Mouse (Mus musculus) CD4-positive, CD25-positive, alpha-beta regulatory T cell, adult 2 months (primary cell): Measurements from ENCODE around the gene Rasgrp2.

Experiments used
- DNase-seq: peaks from one replicate; pipeline ENCODE4 v3.0.0-alpha.2; 2012; ENCODE audit warnings: low read depth, low spot score

Rasgrp2 gene

DNA sequence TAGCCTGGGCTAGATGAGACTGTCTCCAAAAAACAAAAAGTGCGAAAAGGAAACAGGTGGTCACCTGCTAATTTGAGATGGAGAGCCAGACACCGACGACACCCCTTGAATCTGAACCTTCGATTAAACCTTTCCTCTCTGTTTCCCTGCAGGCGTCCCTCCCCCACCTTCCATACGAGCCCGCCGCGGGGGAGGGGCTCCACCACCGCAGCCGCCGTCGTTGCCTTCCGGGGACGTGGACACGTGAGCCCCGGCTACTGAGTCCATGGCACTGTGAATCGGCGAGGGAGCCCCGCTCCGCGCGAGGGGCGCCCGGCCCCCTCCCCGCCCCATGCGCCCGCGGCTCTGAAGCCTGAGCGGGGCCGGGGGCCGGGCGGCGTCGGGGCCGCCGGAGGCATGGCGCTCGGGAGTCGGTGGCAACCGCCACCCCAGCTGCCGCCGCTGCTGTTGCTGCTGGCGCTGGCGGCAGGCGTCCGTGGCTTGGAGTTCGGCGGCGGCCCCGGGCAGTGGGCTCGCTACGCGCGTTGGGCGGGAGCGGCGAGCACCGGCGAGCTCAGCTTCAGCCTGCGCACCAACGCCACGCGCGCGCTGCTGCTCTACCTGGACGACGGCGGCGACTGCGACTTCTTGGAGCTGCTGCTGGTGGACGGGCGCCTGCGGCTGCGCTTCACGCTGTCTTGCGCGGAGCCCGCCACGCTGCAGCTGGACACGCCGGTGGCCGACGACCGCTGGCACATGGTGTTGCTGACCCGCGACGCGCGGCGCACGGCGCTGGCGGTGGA, 28.7 kb downstream of the Rasgrp2 start:
- peak; percentile 27 for DNase-seq

DNA sequence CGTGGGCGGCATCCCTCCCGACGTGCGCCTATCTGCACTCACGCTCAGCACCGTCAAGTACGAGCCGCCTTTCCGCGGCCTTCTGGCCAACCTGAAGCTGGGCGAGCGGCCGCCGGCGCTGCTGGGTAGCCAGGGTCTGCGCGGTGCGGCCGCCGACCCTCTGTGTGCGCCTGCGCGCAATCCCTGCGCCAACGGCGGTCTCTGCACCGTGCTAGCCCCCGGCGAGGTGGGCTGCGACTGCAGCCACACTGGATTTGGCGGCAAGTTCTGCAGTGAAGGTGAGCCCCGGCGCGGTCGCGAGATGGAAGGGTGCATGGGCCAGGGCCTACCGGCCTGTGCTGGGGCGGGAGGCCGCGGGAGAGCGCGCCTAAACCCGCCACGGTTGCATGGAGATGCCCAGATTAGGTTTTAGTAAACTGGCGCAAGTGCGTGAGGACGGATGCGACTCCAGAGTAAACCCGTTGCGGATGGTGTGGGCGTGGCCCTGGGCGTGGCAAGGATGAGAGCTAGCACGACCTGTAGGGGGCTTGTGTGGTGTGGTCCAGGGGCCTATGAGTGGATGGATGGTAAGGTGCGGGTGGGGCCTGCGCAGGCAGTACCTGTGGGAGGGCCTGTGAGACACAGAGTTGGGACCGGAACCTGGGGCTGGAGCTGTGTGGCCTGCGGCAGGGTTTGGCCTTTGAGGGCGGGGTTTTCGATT, 29.5 kb downstream of the Rasgrp2 start:
- DNase-seq, result peak; percentile 68

DNA sequence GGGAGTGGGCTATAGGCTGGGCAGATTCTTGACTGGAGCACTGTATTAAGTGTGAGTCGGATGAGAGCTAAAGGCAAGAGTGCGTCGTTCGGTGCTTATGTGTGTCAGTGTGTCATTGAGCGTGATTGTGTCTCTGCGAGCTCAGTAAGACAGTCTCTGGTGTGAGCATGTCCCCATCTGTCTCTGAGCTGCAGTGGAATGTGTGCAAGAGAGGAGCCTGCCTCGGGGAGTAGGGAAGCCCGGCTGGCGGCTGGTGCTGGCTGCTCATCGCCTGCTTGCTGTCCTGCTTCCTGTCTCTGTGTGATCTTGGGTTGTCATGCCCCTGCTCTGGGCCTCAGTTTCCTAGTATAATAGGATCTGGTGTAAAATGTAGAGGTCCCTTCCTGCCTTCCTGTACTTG, 43.9 kb downstream of the Rasgrp2 start:
- no peak for DNase-seq

DNA sequence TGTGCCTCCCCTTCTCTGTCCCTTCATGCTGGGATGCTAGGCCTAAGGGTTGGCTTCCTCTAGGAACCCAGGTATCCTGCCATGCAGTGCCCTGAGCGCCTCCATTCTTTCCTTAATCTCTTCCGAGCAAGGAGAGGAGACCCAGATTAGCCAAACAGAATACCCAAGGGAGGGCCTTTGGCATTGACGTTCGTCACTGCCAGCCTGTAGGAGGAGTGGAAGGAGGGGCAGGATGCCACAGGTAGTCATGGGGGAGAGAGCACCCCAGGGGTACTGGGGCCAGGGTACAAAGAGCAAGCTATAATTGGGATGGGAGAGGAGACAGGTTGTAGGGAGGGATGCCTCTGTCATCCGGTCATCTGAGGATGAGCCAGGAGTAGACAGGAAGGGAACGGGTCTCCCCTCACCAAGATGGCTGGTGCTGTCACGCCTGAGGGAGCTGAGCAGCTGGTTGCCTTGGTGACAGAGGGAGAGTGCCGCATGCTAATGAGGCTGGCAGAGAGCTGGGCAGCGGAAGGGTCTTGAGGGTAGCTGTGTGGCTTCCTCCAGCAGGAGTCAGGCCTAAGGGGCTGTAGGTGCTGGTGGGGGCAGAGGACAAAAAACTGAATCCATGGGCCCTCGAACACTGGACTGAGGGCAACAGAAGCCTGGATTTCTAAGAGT, 46.8 kb downstream of the Rasgrp2 start:
- no peak for DNase-seq

DNA sequence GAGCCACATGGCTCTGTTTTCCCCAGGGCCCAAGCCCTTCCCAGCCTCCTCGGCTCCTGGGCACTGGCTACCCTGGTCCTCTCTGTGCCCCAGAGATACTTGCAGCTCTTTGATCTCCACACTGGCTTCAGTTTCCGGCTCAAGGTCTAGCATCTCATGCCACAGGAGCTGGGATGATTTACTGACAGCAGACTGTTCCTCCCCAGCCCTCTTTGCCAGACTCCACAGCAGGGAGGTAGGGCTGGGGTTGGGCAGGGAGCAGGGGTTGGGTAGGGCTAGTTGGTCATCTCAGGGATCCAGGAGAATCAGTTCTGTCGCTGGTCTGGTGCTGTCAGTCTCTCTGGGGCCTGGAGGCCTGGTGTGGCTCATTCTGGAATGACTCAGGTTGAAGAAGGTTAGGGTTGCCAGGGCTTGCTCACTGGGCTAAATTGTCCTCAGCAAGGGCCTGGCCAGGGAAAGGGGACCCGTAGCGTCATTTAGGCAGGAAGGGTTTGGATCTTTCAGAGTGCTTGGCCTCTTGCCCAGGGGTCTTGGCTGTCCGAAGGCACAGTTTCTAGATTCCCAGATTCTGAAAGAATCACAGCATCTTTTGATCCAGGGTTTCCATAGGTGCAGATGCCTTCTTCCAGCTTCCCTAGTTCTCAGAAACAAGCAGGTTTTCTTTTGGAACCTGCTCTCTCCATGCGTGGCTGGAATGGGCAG, 47.7 kb downstream of the Rasgrp2 start:
- no peak for DNase-seq

GRCm38 (mm10) chr19:6448752-6449151, 49.6 kb downstream of the Rasgrp2 start:
- DNase-seq, result no peak

DNA sequence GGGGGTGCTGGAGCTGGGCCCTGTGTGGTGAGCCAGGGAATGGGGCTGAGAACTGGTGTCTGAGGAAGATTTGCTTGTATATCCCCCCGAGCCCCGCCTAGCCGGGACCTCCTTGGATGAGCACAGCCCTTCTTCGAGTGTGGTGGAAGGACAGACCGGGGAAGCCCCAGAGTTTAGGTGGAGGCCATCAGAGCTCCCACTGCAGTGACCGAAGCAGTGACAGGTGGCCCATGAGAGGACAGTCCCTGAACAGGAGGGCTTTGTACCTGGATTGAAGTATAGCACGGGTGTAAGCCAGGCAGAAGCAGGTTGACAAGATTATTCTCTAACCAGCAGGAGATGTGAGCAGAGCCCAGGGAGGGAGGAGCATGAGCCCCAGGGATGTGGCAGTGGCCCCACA, 50.7 kb downstream of the Rasgrp2 start:
- DNase-seq, result no peak

GRCm38 (mm10) chr19:6452030-6452494, 52.9 kb downstream of the Rasgrp2 start:
- DNase-seq, result peak; percentile 87

DNA sequence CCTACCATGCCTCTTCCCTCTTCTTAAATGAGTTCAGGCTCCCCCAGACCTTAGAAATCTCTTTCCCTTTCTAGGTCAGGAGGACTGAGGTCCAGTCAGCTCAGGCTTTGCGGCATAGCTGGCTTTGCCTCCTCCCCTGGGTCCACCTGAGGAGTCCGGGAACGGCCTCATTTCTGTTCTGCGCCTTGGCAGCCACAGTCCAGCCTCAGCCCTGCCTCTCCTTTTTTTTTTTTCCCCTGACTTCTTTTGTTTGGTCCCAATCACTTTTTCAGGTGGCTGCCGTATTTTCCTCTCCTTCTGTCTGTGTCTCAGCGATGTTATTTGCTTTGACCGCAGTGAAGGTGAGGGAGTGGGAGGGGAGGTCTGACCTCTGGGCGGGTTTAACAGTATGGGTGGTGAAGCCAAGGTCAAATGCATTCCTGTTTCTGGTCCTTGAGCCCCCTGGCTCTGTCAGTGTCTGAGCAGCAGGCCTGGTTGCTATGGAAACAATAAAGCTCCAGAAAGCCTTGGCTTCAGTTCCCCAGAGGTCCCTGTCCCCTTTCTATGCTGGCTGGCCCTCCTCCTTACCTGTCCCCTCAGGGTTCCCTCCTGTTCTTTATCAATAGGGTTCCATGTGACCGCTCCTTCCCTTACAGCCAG, 53.7 kb downstream of the Rasgrp2 start:
- no peak for DNase-seq

DNA sequence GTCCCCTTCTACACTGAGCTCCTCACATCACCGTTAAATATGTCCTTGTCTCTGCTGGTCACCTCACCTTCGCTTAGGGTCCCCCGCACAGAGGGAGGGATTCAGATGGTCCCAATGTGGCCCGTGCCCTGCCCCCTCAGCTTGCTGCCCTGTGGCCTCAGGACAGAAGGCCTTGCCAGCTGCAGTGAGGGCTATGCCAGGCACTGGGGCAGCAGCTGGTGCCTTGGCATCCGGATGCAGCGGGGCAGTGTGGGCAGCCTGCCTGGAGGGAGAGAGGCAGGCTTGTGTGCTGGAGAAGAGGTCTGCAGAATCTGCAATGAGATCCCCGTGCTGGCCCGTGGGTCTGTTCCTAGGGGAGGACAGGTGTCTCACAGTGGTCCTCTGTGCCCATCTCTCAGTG, 54.2 kb downstream of the Rasgrp2 start:
- DNase-seq, result no peak

DNA sequence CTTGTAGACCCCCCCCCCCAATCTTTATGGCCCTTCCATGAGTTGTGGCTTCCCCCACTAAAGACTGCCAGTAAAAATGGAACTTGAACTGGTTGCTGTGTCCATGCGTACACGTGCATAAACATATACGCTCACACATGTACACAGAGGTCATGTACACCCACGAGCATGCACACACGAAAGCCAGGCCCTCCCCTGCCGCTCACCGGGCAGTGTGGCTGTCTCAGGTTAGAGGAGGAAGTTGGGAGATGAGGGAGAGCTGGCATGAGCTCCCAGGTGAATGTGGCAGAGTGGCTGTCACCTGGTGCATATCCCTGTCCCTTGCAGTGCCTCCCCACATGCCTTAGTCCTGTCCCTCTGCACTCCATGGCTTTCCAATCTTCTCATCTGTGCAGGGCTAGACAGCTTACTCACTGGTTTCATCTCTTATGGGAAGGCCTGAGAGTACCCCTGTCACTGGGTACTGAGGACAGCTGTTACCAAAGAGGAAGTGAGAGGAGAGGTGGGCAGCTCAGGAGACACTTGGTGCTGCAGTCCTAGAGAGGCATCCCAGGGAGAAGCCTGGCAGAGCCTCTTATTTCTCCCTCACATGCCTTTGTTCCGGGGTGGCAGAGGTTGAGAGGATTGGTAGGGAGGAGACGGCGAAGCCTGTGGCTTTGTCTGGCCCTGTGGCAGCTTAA, 55.0 kb downstream of the Rasgrp2 start:
- DNase-seq, result no peak

GRCm38 (mm10) chr19:6459504-6459903, 60.4 kb downstream of the Rasgrp2 start:
- DNase-seq, result no peak

GRCm38 (mm10) chr19:6462841-6463240, 63.7 kb downstream of the Rasgrp2 start:
- DNase-seq, result no peak

DNA sequence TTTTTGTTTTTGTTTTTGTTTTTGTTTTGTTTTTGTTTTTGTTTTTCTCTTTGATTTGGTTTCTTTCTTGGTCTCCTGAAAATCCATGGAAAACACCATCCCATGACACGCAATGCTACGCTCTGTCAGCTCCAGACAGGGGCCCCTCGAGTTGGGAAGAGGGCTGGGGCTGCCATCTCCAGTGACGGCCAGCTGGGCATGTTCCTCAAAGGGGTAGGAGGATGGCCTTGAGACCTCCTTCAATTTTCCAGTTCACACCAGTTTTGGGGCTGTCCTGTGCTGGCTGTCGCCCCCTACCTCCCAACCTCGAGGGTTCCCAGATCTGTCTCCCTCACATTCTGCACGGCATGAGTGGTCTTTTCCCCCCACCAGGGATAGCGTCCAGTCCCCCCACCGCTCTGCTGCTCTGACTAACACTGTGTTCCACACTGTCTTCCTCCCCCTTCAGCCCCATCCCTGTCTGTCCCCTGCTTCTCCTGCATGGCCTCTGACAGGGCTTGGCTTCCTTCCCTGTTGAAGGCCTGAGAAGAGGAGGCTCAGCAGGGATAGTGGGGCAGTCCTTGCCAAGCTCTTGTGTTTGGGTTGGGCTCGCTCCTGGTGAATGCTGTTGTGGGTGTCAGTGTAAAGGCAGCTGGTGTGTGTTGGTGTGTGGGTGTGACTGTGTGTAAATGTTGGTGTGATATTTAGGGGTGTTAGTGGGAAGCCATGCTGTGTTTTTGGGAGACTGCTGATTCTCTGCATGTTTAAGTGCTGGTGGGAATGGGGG, 65.3 kb downstream of the Rasgrp2 start:
- DNase-seq, result no peak
